Mouse (Mus musculus) kidney, postnatal 10 days (tissue): ENCODE measurements around the gene Ahdc1.

ENCODE experiments used
- DNase-seq: peaks from one replicate; pipeline ENCODE4 v3.0.0; 2021; ENCODE audit warnings: mixed read lengths

The Ahdc1 gene

GRCm38 (mm10) chr4:133011028-133011820 lies at the start of gene Ahdc1:
Gene Ahdc1, plus strand, starts transcription at chr4:133011260.
- DNase-seq: peak; percentile 96

GRCm38 (mm10) chr4:132961866-132962265 lies 49.2 kb upstream of the Ahdc1 start:
- peak; percentile 4 for DNase-seq

- DNase-seq: no peak
These were observed 48.4 kb upstream of the Ahdc1 start for GRCm38 (mm10) chr4:132962628-132963027.

GRCm38 (mm10) chr4:132963436-132963835 lies 47.6 kb upstream of the Ahdc1 start:
- no peak for DNase-seq

- no peak for DNase-seq
These were observed 47.0 kb upstream of the Ahdc1 start for GRCm38 (mm10) chr4:132964064-132964463.

- DNase-seq: no peak
These were observed 46.6 kb upstream of the Ahdc1 start for GRCm38 (mm10) chr4:132964473-132964872.

- no peak for DNase-seq
These were observed 42.7 kb upstream of the Ahdc1 start for GRCm38 (mm10) chr4:132968105-132968938.

GRCm38 (mm10) chr4:132971601-132972000 lies 39.5 kb upstream of the Ahdc1 start:
- no peak for DNase-seq

- DNase-seq: no peak
These were observed 39.0 kb upstream of the Ahdc1 start for GRCm38 (mm10) chr4:132972101-132972500.

GRCm38 (mm10) chr4:132972556-132972955 lies 38.5 kb upstream of the Ahdc1 start:
- DNase-seq: no peak

GRCm38 (mm10) chr4:132973186-132973585 lies 37.9 kb upstream of the Ahdc1 start:
- DNase-seq: no peak

- peak; percentile 39 for DNase-seq
These were observed 37.2 kb upstream of the Ahdc1 start, which contains the start of gene Fgr for GRCm38 (mm10) chr4:132973814-132974398. Gene Fgr, plus strand, starts transcription at chr4:132974095.

- DNase-seq: peak; percentile 91
These were observed 36.2 kb upstream of the Ahdc1 start for GRCm38 (mm10) chr4:132974904-132975303.

GRCm38 (mm10) chr4:132975791-132976190 lies 35.3 kb upstream of the Ahdc1 start:
- no peak for DNase-seq

GRCm38 (mm10) chr4:132976729-132977128 lies 34.3 kb upstream of the Ahdc1 start:
- no peak for DNase-seq

- peak; percentile 17 for DNase-seq
These were observed 33.5 kb upstream of the Ahdc1 start for GRCm38 (mm10) chr4:132977597-132977996.

GRCm38 (mm10) chr4:132979186-132979585 lies 31.9 kb upstream of the Ahdc1 start:
- DNase-seq: peak; percentile 41

- no peak for DNase-seq
These were observed 29.4 kb upstream of the Ahdc1 start for GRCm38 (mm10) chr4:132981621-132982020.

- no peak for DNase-seq
These were observed 28.1 kb upstream of the Ahdc1 start for GRCm38 (mm10) chr4:132982999-132983398.

- peak; percentile 38 for DNase-seq
These were observed 27.2 kb upstream of the Ahdc1 start for GRCm38 (mm10) chr4:132983664-132984512.

- DNase-seq: no peak
These were observed 22.3 kb upstream of the Ahdc1 start for GRCm38 (mm10) chr4:132988581-132989355.

GRCm38 (mm10) chr4:132993553-132993952 lies 17.5 kb upstream of the Ahdc1 start:
- DNase-seq: no peak
